Mouse (Mus musculus) limb, embryonic 11.5 days (tissue): ENCODE measurements around the gene Zbtb43. TPM values are rescaled to one million over a fixed set of nuclear protein-coding genes. Genes with fewer than 3 reads are reported as not detected.

ENCODE experiments used
- ATAC-seq: fragments of 200-750 bp; cut with Nextera tagmentation; 2 replicates; pipeline ENCODE4 v1.8.0; 2017; ENCODE audit warnings: low read depth; ENCODE audit not compliant: insufficient number of reproducible peaks, low FRiP score, low TSS enrichment
- DNase-seq: peaks from one replicate; pipeline ENCODE4 v3.0.0-alpha.2; 2015; ENCODE audit warnings: low spot score
- H3K27ac ChIP-seq: fragments of 300-500 bp; sonication (generic); replicated peaks from 2 replicates; pipeline ENCODE4 v1.5.1; 2014; ENCODE audit warnings: low read depth, mild to moderate bottlenecking, low read length
- H3K27me3 ChIP-seq: fragments of 300-500 bp; sonication (generic); 2 replicates; pipeline ENCODE4 v1.6.1; 2014; ENCODE audit warnings: mild to moderate bottlenecking, low read length, mixed read lengths; ENCODE audit not compliant: control insufficient read depth, insufficient read depth
- H3K36me3 ChIP-seq: fragments of 300-500 bp; sonication (generic); 2 replicates; pipeline ENCODE4 v1.6.1; 2014; ENCODE audit warnings: mild to moderate bottlenecking, low read length, moderate library complexity, mixed read lengths; ENCODE audit not compliant: control insufficient read depth, insufficient read depth
- H3K4me1 ChIP-seq: fragments of 300-500 bp; sonication (generic); 2 replicates; pipeline ENCODE4 v1.6.1; 2014; ENCODE audit warnings: low read length, mixed read lengths; ENCODE audit not compliant: control insufficient read depth, insufficient read depth
- H3K4me2 ChIP-seq: fragments of 300-500 bp; sonication (generic); 2 replicates; pipeline ENCODE4 v1.6.1; 2014; ENCODE audit warnings: low read depth, mild to moderate bottlenecking, moderate library complexity; ENCODE audit not compliant: severe bottlenecking
- H3K4me3 ChIP-seq: fragments of 300-500 bp; sonication (generic); 2 replicates; pipeline ENCODE4 v1.5.1; 2014; ENCODE audit warnings: low read depth, low read length
- H3K9ac ChIP-seq: fragments of 300-500 bp; sonication (generic); 2 replicates; pipeline ENCODE4 v1.6.1; 2014; ENCODE audit warnings: mild to moderate bottlenecking, low read length
- H3K9me3 ChIP-seq: fragments of 300-500 bp; sonication (generic); 2 replicates; pipeline ENCODE4 v1.6.1; 2016; ENCODE audit warnings: low read length; ENCODE audit not compliant: control insufficient read depth
- WGBS: fragments of 180-500 bp; shearing (Covaris S2); extraction: QIAGEN DNeasy Blood & Tissue Kit; methylation state at CpG from one replicate; pipeline ENCODE4 v1.1.7; 2014; 5-methylcytosine and 5-hydroxymethylcytosine counted together
- polyA plus RNA-seq: library from polyadenylated mRNA; unstranded; fragments of >200 nt; fragmentation: Nextera tagmentation; extraction: Ambion mirVana; gene quantifications from 2 replicates; pipeline ENCODE4 v1.2.1, GENCODE M21; 2014

Zbtb43 gene
- polyA plus RNA-seq = 18.4 and 21.9 TPM in 2 replicates

- Histone ChIP-seq H3K27ac (no peak within 1 kb of the TSS), H3K4me2 (peak within 1 kb of the TSS; percentile 77), H3K9ac (peak within 1 kb of the TSS; percentile 92), H3K4me1 (peaks cover 5% of the 10 kb centered on the region), H3K27me3 (no peaks in the 10 kb centered on the region), H3K4me3 (peak within 1 kb of the TSS; percentile 98), H3K9me3 (no peaks in the 10 kb centered on the region), H3K36me3 (no peaks in the 10 kb centered on the region)
- ATAC-seq (peak; percentile 84), DNase-seq (peak; percentile 97)
- 5% methylated on average over 36 of the region's 36 CpGs for WGBS
Observed at GRCm38 (mm10) chr2:33468466-33469097, at the start of gene Zbtb43. TSS of gene Zbtb43 (minus strand) at chr2:33468559.

GRCm38 (mm10) chr2:33515856-33516255 lies 47.5 kb upstream of the Zbtb43 start:
- DNase-seq = no peak
- Histone ChIP-seq H3K9me3 (no peaks in the 10 kb centered on the region), H3K9ac (0 out of 2 replicates have a peak overlapping the region, but pooled peaks have one; percentile 12), H3K4me3 (no peak overlapping the region), H3K4me2 (no peak overlapping the region), H3K4me1 (peaks cover 9% of the 10 kb centered on the region; the same call in 1 of the 2 replicates), H3K27ac (no peak overlapping the region), H3K27me3 (no peaks in the 10 kb centered on the region), H3K36me3 (no peaks in the 10 kb centered on the region)
- 52% methylated on average over 19 of the region's 19 CpGs for WGBS
- no peak for ATAC-seq

DNA sequence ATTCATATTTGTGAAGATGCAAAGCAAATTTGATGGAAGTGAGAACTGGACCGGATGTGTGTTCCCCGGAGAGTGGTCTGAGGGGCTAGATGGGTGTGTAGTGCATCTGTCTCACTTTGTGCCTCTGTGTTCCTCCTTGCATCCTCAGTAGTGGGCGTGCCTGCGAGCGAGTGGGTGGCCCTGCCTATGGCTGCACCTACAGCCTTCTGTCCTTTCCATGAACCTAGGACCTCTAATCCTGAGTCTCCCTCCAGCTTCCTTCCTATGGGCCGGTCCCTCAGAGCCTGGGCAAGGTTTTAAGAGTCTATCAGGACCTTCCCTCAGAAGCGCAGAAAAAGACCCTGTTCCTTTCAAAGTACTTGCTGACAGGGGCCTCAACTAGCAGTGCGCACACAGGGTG lies 47.1 kb upstream of the Zbtb43 start:
- no peak for ATAC-seq
- Histone ChIP-seq H3K4me3 (no peak overlapping the region), H3K4me2 (no peak overlapping the region), H3K9ac (0 out of 2 replicates have a peak overlapping the region, but pooled peaks have one; percentile 12), H3K9me3 (no peaks in the 10 kb centered on the region), H3K36me3 (no peaks in the 10 kb centered on the region), H3K27ac (0 out of 2 replicates have a peak overlapping the region, but pooled peaks have one; percentile 4), H3K27me3 (no peaks in the 10 kb centered on the region), H3K4me1 (peaks cover 9% of the 10 kb centered on the region; the same call in 1 of the 2 replicates)
- 75% methylated on average over 8 of the region's 8 CpGs for WGBS
- no peak for DNase-seq

DNA sequence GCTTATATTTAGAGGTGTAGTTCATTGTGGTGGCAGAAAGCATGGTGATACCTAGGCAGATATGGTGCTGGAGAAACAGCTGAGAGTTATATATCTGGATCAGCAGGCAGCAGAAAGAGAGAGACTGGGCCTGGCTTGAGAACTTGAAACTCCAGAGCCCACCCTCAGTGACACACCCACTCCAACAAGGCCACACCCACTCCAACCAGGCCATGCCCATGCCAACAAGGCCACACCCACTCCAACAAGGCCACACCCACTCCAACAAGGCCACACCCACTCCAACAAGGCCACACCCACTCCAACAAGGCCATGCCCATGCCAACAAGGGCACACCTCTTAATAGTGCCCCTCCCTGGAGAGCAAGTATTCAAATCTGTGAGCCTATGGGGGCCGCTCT lies 42.4 kb upstream of the Zbtb43 start:
- DNase-seq = no peak
- Histone ChIP-seq H3K27me3 (no peaks in the 10 kb centered on the region), H3K4me1 (peaks cover 6% of the 10 kb centered on the region; the same call in 1 of the 2 replicates), H3K27ac (no peak overlapping the region), H3K9me3 (no peaks in the 10 kb centered on the region), H3K4me2 (no peak overlapping the region), H3K9ac (no peak overlapping the region), H3K4me3 (no peak overlapping the region), H3K36me3 (no peaks in the 10 kb centered on the region)
- 100% methylated on average over 1 of the region's 1 CpGs for WGBS
- no peak for ATAC-seq

- ATAC-seq (no peak), DNase-seq (no peak)
- H3K27ac ChIP-seq = no peak overlapping the region
- no peaks in the 10 kb centered on the region for H3K9me3 ChIP-seq
- H3K9ac ChIP-seq = no peak overlapping the region
- no peaks in the 10 kb centered on the region for H3K27me3 ChIP-seq
- no peak overlapping the region for H3K4me2 ChIP-seq
- no peak overlapping the region for H3K4me3 ChIP-seq
- no peaks in the 10 kb centered on the region for H3K36me3 ChIP-seq
- no peaks in the 10 kb centered on the region for H3K4me1 ChIP-seq
- WGBS = 28% methylated on average over 2 of the region's 2 CpGs
Observed at GRCm38 (mm10) chr2:33502602-33503001, 34.2 kb upstream of the Zbtb43 start.

DNA sequence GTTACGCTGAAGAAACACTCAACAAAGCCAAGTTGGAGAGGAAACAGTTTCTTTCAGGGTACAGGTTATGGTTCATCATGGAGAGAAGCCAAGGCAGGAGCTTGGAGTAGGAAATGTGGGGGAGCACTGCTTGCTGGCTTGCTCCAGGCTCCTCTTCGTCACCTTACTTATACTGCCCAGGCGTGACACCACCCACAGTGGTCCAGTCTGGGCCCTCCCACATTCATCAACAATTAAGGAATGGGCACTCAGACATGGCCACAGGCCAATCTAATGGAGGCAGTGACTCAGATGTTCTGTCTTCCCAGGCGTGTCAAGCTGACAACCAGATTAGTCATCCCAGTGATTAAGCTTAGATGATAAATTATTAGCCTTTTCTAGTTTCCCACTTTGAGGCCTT lies 29.9 kb upstream of the Zbtb43 start:
- DNase-seq (no peak), ATAC-seq (no peak)
- Histone ChIP-seq H3K4me3 (no peak overlapping the region), H3K4me1 (no peaks in the 10 kb centered on the region), H3K9ac (no peak overlapping the region), H3K27ac (no peak overlapping the region), H3K4me2 (no peak overlapping the region), H3K9me3 (no peaks in the 10 kb centered on the region), H3K36me3 (no peaks in the 10 kb centered on the region), H3K27me3 (no peaks in the 10 kb centered on the region)
- 81% methylated on average over 4 of the region's 4 CpGs for WGBS

- ATAC-seq (no peak), DNase-seq (no peak)
- Histone ChIP-seq H3K9ac (no peak overlapping the region), H3K4me2 (no peak overlapping the region), H3K9me3 (no peaks in the 10 kb centered on the region; the same call in 1 of the 2 replicates), H3K4me1 (no peaks in the 10 kb centered on the region), H3K4me3 (no peak overlapping the region), H3K27me3 (no peaks in the 10 kb centered on the region), H3K27ac (no peak overlapping the region), H3K36me3 (no peaks in the 10 kb centered on the region)
- 47% methylated on average over 3 of the region's 3 CpGs for WGBS
Observed at GRCm38 (mm10) chr2:33495654-33496053, 27.3 kb upstream of the Zbtb43 start.

GRCm38 (mm10) chr2:33492041-33492440 lies 23.7 kb upstream of the Zbtb43 start:
- WGBS = 94% methylated on average over 3 of the region's 3 CpGs
- ATAC-seq (no peak), DNase-seq (no peak)
- Histone ChIP-seq H3K27ac (no peak overlapping the region), H3K9ac (no peak overlapping the region), H3K4me1 (0 out of 2 replicates have a peak, but pooled peaks cover under 1% of the 10 kb centered on the region), H3K27me3 (no peaks in the 10 kb centered on the region), H3K36me3 (no peaks in the 10 kb centered on the region), H3K4me2 (no peak overlapping the region), H3K4me3 (no peak overlapping the region), H3K9me3 (no peaks in the 10 kb centered on the region; the same call in 1 of the 2 replicates)
